Mouse (Mus musculus) erythroblast, adult 5-6 weeks (primary cell): ENCODE measurements around the gene Ghr. TPM values are rescaled to one million over a fixed set of nuclear protein-coding genes. Genes with fewer than 3 reads are reported as not detected.

Experiments
- ATAC-seq: replicated peaks from 2 replicates; pipeline ENCODE4 v1.8.0; 2016; ENCODE audit warnings: moderate number of reproducible peaks, mild to moderate bottlenecking, moderate TSS enrichment, inconsistent platforms; ENCODE audit not compliant: poor library complexity, low FRiP score, severe bottlenecking
- total RNA-seq, 2 experiments: library from RNA; stranded (forward) in 1 of 2; stranded (reverse) in 1 of 2; fragments of 150-400 nt in 1 of 2; fragments of 200-764, 138-1000 nt in 1 of 2; gene quantifications; 2 replicates each; pipeline versions ENCODE4 v1.2.3 to v1.2.4; 2015 to 2017; ENCODE audit warnings: low replicate concordance in 2 of 2

Gene Ghr
- total RNA-seq (2015; ENCODE audit: low replicate concordance) = 0.42 TPM in 1 of 2 replicates, not detected in the other
- 0.42 and 4.4 TPM in 2 replicates for total RNA-seq (2017; ENCODE audit: low replicate concordance)

- no peak for ATAC-seq
Measured at GRCm38 (mm10) chr15:3582807-3583636, at the start of gene Ghr. Gene Ghr, minus strand, starts transcription at chr15:3583492.

GRCm38 (mm10) chr15:3622746-3623145, 39.5 kb upstream of the Ghr start:
- ATAC-seq = no peak

- ATAC-seq = no peak
Measured at GRCm38 (mm10) chr15:3620368-3620767, 37.1 kb upstream of the Ghr start.

GRCm38 (mm10) chr15:3618311-3618710, 35.0 kb upstream of the Ghr start:
- no peak for ATAC-seq

- no peak for ATAC-seq
Measured at GRCm38 (mm10) chr15:3611961-3612360, 28.7 kb upstream of the Ghr start.

- ATAC-seq = no peak
Measured at GRCm38 (mm10) chr15:3607951-3608350, 24.7 kb upstream of the Ghr start.

GRCm38 (mm10) chr15:3602098-3602486, 18.8 kb upstream of the Ghr start:
- no peak for ATAC-seq

- ATAC-seq = no peak
Measured at GRCm38 (mm10) chr15:3601422-3602097, 18.3 kb upstream of the Ghr start.

- ATAC-seq = no peak
Measured at GRCm38 (mm10) chr15:3587879-3588278, 4.6 kb upstream of the Ghr start.

GRCm38 (mm10) chr15:3584361-3584760, 1.1 kb upstream of the Ghr start:
- no peak for ATAC-seq

GRCm38 (mm10) chr15:3581861-3582806, 1.2 kb downstream of the Ghr start:
- ATAC-seq = no peak

- no peak for ATAC-seq
Measured at GRCm38 (mm10) chr15:3581337-3581736, 2.0 kb downstream of the Ghr start.

GRCm38 (mm10) chr15:3580216-3580615, 3.1 kb downstream of the Ghr start:
- no peak for ATAC-seq

- no peak for ATAC-seq
Measured at GRCm38 (mm10) chr15:3578286-3578980, 4.9 kb downstream of the Ghr start.

- no peak for ATAC-seq
Measured at GRCm38 (mm10) chr15:3569178-3569903, 14.0 kb downstream of the Ghr start.

- ATAC-seq = no peak
Measured at GRCm38 (mm10) chr15:3564570-3564969, 18.7 kb downstream of the Ghr start.

- ATAC-seq = no peak
Measured at GRCm38 (mm10) chr15:3563929-3564516, 19.3 kb downstream of the Ghr start.

- ATAC-seq = no peak
Measured at GRCm38 (mm10) chr15:3563473-3563872, 19.8 kb downstream of the Ghr start.
